Mouse (Mus musculus) spleen, adult 12 weeks (tissue): Measurements from ENCODE around the gene Acot5.
"Not testable (repeated sequence)": the region's sequence is repeated elsewhere in the genome, so short reads cannot be mapped to it uniquely, and the experiment has no call there.

Source experiments
- DNase-seq: peaks from one replicate; pipeline ENCODE4 v3.0.0; 2022; ENCODE audit warnings: low spot score

Acot5 gene

DNA sequence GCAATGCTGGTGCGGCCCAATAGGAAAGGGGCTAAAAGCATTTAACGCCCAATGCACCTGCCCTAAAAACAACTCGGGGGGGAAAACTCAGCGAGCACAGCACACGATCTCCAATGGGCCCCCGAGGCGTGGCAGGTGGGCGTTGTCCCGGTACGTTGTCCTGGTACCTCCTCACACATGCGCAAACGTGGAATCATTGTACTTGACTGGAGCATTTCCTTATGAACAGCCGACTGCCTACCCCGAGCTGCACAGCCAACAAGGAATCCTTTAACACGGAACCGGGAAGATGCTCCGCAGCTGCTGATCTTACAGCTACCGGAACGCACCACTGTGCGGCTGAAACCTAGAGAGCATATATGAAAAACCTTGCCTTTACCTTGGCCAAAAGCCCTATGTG lies 6.8 kb upstream of the Acot5 start:
- no peak for DNase-seq

DNA sequence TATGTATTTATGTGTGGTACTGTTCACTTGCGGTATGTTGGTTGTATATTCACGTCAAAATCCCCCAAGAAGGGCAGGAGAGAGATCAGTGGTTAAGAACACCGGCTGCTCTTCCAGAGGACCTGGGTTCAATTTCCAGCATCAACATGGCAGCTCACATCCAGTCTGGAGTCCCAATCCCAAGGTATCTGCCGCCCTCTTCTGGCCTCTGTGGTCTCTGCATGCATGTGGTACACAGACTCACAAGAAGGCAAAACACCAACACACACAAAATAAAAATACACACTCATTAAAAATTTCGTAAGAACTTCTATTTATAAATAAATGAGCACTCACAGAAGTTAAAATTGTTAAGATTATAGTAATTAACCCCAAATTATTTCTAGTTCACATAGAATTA lies 5.9 kb upstream of the Acot5 start:
- DNase-seq = no peak

DNA sequence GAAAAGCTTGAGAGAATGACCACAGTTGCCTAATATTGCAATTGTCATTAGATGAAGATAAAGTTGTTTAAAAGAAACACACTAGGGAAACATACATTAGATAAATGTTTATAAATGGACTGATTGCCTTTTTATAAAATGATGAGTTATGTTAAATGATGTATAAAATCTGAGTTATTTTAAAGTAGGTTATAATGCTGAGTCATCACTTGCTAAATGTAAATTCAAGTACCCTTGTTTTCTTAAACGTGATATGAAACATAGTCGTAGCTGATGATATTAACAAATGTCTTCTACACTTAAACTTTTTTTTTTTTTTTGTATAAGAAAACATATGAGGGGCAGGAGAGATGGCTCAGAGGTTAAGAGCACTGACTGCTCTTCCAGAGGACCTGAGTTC lies 5.3 kb upstream of the Acot5 start:
- DNase-seq = no peak

DNA sequence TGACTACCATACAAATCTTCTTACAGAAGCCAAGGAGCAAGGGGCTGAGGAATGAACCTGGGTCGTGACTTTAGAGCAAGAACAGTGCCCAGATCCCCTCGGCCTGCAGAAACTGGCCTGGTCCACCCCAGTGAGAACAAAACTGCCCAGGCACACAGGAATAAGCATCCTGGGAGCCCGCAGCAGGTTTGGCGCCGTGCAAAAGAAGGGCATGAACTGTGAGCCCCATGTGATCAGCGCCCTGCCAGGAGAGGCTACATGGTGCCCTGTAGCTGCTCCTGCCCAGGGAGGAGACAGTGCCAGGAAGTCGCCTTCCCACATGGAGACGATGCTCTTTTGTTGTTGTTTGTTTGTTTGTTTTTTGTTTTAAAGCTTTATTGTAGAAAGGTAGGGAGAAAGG lies 4.5 kb upstream of the Acot5 start:
- DNase-seq = no peak

DNA sequence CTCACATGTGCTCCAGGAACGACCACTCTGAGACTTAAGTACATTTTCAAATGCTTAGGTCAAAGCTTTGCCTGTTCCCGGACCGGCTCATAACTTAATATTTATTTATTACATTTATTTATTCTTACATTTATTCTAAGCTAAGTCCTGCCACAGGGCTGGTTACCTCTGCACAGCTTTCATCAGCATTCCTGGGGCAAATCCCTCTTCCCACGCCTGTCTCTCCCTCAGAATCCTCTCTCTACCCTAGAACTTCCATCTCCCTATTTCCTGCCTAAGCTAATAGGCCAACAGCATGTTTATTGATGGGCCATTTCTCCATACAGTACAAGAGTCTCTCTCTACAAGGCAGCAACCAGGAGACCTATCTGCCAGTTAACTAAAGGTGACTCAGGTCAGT lies 1.4 kb upstream of the Acot5 start:
- DNase-seq = no peak

DNA sequence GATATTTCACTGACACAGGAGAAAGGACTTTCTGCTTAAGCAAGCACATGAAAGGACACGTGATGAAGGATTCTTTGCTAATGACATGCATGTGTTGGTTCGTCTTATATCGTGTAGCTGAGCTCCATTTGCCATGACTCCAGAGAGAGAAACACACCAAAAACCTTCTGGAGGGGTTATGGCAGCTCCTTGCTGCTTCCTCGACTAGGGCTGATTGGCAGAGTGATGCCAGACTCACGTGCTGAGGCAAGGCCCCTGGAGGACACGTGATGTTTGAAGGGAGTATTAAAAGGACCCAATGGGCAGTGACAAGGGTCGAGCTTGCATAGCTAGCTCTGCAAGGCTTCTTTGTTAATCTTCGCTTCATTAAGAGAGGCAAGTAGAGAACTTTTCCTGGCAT lies 829 bp upstream of the Acot5 start:
- no peak for DNase-seq

DNA sequence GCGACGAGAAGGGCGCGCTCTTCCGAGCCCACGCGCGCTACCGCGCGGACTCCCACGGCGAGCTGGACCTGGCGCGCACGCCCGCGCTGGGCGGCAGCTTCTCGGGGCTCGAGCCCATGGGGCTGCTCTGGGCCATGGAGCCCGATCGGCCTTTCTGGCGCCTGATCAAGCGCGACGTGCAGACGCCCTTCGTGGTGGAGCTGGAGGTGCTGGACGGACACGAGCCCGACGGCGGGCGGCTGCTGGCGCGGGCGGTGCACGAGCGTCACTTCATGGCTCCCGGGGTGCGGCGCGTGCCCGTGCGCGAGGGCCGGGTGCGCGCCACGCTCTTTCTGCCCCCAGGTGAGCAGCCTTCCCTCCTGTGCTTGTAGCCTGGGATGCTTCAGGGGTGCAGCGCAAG lies 457 bp downstream of the Acot5 start:
- not testable (repeated sequence) for DNase-seq

DNA sequence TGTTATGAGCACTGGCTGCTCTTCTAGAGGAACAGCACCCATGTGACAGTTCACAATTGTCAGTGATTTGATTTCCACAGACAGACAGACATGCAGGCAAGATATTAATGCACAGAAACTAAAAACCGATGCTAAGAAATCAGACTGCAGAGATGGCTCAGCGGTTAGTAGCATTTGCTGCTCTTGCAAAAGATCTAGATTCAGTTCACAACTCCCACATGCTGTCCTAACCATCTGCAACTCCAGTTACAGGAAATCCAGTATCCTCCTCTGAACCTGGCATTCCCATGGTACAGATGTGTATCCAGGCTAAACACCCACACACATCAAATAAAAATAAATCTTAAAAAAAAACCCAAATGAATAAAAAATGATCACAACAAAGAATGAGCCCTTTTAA lies 2.6 kb downstream of the Acot5 start:
- no peak for DNase-seq

DNA sequence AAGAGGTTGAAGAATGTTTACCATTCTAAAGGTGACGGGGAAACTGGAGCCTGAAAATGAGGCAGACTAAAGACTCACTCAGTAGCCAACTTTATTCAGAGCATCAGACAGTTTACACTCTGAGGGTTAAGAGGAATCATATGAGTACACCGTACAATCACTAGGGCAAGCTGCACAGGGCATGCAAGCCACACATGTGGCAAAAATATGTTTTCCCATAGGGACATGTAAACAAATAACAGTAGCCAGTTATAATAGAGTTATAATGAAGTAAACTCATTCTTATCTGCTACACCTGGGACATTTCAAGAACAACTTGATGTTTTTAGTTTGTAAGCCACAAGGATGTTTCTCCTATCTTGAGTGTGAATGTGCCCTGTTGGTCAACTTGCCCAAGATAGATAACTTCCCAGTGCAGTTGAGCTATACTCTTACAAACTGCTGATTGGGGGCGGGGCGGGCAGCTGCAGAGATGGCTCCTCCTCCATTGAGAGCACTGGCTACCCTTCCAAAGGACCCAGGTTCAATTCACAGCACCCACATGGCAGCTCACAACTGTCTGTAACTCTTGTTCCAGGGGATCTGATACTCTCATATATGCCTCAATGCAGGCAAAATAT lies 8.4 kb downstream of the Acot5 start:
- no peak for DNase-seq

DNA sequence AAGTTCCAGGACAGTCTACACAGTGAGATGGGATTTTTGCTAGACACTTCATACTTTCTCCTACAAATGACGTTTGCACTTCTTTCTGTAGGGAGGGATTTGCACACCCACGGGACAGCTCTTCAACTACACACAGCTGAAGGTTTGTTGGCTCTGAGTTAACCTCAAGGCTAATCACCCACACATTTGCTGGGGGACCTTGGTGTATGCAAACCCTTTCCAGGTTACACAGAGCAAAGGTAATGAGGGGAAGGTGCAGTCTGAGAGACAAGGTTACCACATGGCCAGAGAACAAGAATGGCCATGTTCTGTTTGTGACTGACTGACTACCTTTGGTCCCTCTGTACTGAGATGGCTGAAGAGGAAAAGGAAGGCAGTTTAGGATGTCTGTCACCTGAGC lies 14.7 kb downstream of the Acot5 start:
- no peak for DNase-seq

DNA sequence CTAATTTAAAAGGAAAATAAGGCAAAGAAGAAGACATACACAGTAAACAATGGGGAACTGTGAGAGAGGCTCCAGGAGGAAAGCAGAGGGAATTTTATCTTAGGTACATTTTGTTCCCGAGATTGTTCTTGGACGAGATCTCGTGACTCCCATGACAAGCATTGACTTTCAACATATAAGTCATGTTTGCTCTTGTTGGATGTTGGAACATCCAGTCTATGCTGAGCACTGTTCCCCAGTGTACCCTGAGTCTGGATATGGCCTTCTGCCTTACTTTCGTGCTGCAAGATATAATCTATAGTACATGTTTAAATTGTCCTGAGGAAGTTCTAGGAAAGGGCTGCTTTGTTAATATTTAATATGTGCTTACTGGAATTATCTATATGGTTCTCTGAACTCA lies 15.5 kb downstream of the Acot5 start:
- DNase-seq = no peak

DNA sequence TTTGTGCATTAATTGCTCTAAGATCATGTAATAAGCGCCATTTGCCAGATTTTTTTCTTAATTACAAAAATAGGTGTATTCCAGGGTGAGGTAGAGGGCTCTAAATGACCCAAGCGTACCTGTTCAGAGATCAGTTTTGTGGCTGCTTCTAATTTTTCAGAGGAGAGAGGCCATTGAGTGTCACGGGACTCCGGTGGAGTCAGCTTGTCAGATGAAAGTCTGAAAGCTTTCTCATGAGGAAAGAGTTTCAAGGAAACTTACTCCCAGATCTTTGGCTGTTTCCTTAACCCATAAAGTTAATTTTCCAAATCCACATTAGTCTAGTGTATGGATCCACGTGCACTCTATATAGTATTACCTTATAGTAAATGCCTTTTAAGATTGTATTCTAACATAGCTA lies 25.5 kb downstream of the Acot5 start:
- DNase-seq = not testable (repeated sequence)

DNA sequence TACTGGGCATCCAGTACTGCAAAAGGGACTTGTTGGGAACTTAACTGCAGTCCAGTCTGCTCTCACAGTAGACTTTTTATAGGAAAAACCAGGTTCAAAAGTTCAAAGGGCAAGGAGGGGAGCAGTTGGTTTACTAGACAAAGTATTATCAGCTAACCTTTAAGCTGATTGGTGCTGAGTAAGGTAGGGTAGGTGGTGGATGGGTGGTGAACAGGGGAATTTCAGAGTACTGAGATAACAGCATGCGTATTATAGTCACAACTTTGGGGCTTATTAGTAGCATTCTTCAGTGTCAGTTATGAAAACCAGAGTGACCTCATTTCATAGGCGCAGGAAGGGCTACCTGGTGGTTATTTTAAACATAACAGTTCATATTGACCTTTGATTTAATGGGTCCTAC lies 30.5 kb downstream of the Acot5 start:
- DNase-seq = no peak

DNA sequence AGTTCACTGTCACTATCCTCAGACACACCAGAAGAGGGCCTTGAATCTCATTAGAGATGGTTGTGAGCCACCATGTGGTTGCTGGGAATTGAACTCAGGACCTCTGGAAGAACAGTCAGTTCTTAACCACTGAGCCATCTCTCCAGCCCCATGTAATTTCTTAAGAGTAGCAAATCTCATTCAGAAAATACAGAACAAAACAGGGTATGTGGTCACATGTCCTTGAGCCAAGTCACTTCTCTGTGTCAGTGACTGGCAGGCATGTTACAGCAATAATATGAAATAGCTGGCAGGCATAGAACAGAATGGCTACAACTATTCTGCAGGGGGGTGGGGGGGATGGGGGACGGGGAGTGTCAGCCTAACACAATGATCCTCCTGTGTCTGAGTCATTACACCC lies 30.9 kb downstream of the Acot5 start:
- no peak for DNase-seq

DNA sequence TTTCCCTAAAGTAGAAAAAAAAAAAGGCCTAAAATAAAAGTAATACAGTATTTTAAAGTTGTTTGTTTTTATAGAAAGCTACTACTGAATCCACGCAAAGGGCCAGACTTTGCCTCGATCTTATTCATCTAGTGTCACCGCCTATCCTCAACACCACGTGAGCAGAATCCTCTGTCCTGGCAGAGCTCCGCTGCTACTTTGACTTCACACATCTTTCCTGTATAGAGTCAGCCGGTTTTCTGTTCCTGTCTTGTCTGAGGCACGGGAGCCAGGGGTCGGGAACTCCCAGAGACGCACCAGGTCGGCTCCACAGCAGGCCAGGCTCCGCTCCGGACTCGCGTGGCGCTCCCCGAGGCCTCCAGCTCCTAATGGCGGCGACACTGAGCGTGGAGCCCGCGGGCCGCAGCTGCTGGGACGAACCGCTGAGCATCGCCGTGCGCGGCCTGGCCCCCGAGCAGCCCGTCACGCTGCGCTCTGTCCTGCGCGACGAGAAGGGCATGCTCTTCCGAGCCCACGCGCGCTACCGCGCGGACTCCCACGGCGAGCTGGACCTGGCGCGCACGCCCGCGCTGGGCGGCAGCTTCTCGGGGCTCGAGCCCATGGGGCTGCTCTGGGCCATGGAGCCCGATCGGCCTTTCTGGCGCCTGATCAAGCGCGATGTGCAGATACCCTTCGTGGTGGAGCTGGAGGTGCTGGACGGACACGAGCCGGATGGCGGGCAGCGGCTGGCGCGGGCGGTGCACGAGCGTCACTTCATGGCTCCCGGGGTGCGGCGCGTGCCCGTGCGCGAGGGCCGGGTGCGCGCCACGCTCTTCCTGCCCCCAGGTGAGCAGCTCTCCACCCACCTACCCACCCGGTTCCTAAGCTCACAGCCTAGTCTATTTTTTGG lies 31.7 kb downstream of the Acot5 start, which contains the start of gene Acot6:
Gene Acot6, plus strand, starts transcription at position 51 of the 889 bp plus-strand sequence.
- peak; percentile 34 for DNase-seq

DNA sequence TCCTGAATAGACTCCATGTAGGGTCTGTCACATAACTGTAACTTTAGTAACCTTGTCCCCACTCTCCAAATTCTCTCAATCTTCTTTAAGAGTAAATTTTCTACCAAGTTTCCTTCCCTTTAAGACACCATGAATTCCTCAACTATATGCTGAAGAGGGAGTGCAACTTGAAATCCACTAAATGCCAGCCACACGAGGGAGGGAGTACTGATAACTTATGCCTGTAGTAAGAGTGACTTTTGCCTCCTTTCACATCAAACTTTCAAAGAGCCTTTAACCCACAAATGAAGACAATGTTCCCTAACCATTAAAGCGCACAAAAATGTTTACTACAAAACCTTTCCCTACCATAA lies 32.3 kb downstream of the Acot5 start:
- DNase-seq = no peak

DNA sequence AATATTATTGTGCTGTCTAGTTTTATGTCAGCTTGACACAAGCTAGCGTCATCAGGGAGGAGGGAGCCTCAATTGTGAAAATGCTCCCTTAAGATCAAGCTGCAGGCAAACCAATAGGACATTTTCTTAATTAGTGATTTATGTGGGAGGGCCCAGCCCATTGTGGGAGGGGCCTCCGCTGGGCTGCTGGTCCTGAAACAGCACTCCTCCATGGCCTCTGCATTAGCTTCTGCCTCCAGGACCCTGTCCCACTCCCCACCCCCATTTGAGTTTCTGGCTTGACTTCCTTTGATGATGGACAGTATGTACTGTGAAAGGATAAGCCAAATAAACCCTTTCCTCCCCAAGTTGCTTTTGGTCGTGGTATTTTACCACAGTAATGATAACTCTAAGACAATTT lies 37.9 kb downstream of the Acot5 start:
- no peak for DNase-seq

DNA sequence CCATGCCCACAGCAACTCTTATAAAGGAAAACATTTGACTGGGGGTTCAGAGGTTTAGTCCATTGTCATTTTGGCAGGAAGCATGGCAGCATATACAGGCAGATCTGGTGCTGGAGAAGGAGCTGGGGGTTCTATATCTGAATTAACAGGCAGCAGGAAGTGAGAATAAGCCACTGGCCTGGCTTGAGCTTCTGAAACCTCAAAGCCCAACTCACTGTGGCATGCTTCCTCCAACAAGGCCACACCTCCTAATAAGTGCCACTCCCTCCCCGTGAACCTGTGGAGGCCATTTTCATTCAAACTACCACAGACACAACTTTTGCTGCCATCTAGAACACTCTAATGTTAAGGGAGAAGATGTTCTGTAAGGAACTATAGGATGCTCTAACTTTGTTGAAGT lies 38.6 kb downstream of the Acot5 start:
- DNase-seq = no peak

DNA sequence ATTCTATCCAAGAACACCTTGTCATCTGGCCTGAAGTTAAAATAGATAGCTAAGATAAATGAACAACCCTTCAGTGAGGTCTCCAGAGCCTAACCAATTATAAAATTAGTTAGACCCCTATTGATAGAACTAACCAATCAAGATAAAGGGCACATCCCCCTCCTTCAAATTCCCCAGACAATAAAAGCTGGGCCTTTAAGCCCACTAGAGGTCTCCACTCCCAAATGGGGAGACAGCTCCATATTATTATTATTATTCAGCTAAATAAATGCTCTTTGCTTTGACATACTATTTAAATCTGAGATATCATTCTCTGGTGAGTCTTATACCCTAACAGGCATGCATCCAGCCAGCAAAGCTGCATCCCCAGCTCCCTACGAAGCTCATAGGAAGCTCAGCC lies 40.8 kb downstream of the Acot5 start:
- no peak for DNase-seq

DNA sequence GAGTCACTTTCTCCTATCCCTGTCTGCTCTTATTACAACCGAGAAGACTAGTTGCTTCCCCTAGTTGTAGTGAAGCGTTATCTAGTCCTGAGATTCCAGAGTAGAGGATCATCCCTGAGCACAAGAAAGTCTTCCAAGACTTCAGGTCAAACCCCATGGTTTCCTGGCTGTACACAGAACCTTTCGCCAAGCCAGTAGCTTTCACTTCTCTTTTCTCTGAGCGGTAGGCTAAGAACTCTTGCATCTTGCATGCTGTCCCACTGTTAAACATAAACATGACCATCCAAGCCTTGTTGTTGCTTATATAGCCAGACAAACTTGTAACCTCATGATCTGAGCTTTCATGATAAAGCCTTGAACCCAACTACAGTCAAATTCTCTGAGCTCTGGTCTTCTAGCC lies 41.7 kb downstream of the Acot5 start:
- DNase-seq = no peak

DNA sequence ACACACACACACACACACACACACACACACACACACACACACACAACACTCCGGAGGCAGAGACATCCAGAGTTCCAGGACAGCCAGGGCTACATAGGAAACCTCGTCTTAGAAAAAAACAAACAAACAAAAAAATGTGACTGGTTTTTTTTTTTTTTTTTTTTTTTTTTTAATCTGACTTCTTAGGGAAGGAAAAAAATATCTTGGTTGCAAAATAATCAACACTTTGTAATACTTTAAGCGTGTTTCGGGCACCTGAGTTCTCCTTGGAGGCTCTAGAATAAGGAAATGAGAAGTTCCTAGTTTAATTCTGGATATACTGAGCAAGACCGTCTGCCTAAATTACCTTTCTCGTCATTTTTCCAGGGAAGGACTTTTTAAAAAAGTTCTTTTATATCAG lies 44.6 kb downstream of the Acot5 start:
- no peak for DNase-seq

DNA sequence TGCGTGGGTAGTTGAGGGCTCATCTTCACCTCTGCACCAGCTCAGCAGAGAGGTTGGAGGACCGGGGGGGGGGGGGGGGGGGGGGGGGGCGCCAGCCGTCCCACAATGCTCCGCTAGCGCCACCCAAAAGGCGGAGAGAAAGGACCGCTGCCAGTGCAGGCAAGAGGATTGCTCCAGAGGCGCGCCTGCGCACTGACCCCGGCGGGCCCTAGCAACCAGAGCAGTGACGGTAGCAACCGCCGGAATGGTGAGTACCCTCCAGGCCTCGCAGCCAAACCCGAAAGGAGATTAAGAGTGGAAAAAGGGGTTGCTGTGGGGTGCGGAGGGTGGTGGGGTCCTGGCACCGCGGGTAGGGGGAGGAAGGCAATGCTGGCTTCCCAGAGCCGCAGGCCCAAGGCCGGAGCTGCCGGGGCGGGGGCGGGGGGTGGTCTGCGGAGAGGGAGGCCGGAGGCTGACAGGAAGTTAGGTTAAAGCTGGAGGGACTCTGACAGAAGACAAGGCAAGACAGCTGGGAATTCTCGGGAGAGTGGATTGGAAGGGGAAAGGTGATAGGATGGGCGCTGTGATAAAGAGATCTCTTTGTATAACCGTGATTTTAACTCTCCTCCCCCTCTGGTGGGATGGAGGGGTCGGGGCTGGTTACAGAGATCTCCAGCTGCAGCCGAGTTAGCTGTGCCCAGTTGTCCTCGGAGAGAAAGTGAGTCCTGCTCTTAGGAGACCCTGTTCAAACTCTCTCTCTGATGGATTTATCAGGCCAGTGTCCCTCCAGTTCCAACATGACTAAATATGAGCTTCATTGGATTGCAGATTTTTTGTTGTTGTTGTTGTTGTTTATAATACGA lies 45.2 kb downstream of the Acot5 start, which contains the start of gene Dnal1:
Gene Dnal1, plus strand, starts transcription at position 214 of the 842 bp plus-strand sequence.
- DNase-seq = peak; percentile 57

DNA sequence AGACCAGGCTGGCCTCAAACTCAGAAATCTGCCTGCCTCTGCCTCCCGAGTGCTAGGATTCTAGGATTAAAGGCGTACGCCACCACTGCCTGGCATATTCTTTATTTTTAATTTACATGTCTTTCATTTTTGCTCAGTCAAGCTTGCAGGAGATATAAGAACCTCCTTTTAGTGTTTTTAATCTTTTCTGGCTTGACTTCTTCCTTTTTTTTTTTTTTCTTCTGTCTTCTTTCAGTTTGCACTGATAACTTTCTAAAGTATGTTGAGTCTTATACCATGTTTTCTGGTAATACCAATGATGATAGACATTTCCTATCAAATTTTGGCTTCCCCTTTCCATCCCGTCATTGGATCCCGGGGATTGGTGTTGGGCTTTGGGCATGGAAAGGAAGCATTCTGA lies 50.5 kb downstream of the Acot5 start:
- DNase-seq = no peak
